Mouse (Mus musculus) stomach, embryonic 14.5 days (tissue): Measurements from ENCODE around the gene Stk11ip. TPM values are rescaled to one million over a fixed set of nuclear protein-coding genes. Genes with fewer than 3 reads are reported as not detected.
A peak's percentile ranks its signal among the peaks of the same experiment; 100 is the strongest.

Experiments used
- ATAC-seq: fragments of 200-750 bp; cut with Nextera tagmentation; 2 replicates; pipeline ENCODE4 v1.8.0; 2017; ENCODE audit warnings: low read depth, moderate TSS enrichment; ENCODE audit not compliant: insufficient number of reproducible peaks, insufficient read depth, low FRiP score
- H3K27ac ChIP-seq: fragments of 300-500 bp; sonication (generic); 2 replicates; pipeline ENCODE4 v1.5.1; 2014; ENCODE audit warnings: mild to moderate bottlenecking, low read length, moderate library complexity, mixed read lengths
- H3K27me3 ChIP-seq: fragments of 300-500 bp; sonication (generic); 2 replicates; pipeline ENCODE4 v1.6.1; 2014; ENCODE audit warnings: low read length, control low read depth, mixed read lengths; ENCODE audit not compliant: control insufficient read depth, insufficient read depth
- H3K36me3 ChIP-seq: fragments of 300-500 bp; sonication (generic); 2 replicates; pipeline ENCODE4 v1.6.1; 2014; ENCODE audit warnings: mild to moderate bottlenecking, control low read depth, low read length, moderate library complexity, mixed read lengths; ENCODE audit not compliant: control insufficient read depth, insufficient read depth
- H3K4me1 ChIP-seq: fragments of 300-500 bp; sonication (generic); 2 replicates; pipeline ENCODE4 v1.6.1; 2014; ENCODE audit warnings: low read length, control low read depth, mixed read lengths; ENCODE audit not compliant: control insufficient read depth, insufficient read depth
- H3K4me2 ChIP-seq: fragments of 300-500 bp; sonication (generic); replicated peaks from 2 replicates; pipeline ENCODE4 v1.6.1; 2014; ENCODE audit warnings: low read depth, low read length, control low read depth
- H3K4me3 ChIP-seq: fragments of 300-500 bp; sonication (generic); 2 replicates; pipeline ENCODE4 v1.5.1; 2014; ENCODE audit warnings: low read depth, low read length, control low read depth
- H3K9ac ChIP-seq: fragments of 300-500 bp; sonication (generic); replicated peaks from 2 replicates; pipeline ENCODE4 v1.6.1; 2014; ENCODE audit warnings: low read depth, mild to moderate bottlenecking, control low read depth, low read length, moderate library complexity, mixed read lengths
- H3K9me3 ChIP-seq: fragments of 300-500 bp; sonication (generic); 2 replicates; pipeline ENCODE4 v1.6.1; 2016; ENCODE audit warnings: low read depth, low read length, control low read depth; ENCODE audit not compliant: control insufficient read depth
- WGBS: fragments of 180-500 bp; shearing (Covaris S2); extraction: QIAGEN DNeasy Blood & Tissue Kit; methylation state at CpG from one replicate; pipeline ENCODE4 v1.1.7; 2014; 5-methylcytosine and 5-hydroxymethylcytosine counted together
- polyA plus RNA-seq: library from polyadenylated mRNA; unstranded; fragments of >200 nt; fragmentation: Nextera tagmentation; extraction: Ambion mirVana; gene quantifications from 2 replicates; pipeline ENCODE4 v1.2.1, GENCODE M21; 2014

Gene Stk11ip
- polyA plus RNA-seq, 1 experiment from 2014 or later, result 19.0 TPM

DNA sequence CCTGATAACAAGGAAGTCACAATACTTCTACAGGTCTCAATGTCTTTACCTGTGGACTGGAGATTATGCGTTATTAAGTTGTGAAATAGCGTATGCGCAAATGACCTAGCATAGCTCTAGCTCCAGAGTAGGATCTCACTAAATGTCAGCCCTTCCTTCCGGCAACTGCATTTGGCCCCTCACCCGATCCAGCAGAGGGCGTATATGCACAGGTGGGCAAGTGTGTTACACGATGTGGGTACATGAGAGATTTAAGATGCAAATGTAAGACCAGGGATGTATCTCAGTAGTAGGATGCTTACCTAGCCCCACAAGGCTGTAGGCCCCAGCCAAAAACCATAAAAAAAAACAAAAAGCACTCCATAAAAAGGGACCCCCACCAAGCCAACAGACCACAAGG is 21.9 kb upstream of the Stk11ip start:
- no peak for ATAC-seq
- Histone ChIP-seq H3K9me3 (no peaks in the 10 kb centered on the region), H3K27ac (no peak overlapping the region), H3K27me3 (no peaks in the 10 kb centered on the region), H3K4me2 (no peak overlapping the region), H3K4me3 (no peak overlapping the region), H3K9ac (no peak overlapping the region), H3K36me3 (peaks cover 73% of the 10 kb centered on the region), H3K4me1 (peaks cover 6% of the 10 kb centered on the region)
- WGBS, result 73% methylated on average over 7 of the region's 7 CpGs

DNA sequence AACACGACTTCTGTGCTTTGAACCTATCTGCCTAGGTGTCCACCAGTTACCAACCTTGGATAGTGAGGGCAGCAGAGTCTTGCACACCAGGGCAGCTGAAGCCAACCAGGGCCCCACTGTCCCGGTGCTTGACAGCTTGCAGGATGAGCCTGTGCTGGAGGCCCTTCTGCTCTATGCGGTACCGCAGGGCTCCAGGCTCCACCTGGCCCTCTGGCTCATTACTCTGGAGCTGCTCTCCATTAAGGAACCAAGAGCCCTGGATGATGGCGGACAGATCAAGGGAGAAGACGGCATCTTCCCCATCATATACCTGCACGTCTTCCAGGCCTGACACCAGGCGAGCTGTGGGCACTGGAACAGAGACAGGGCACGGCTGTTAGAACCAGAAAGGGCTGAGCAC is 19.4 kb upstream of the Stk11ip start:
- no peak for ATAC-seq
- no peak overlapping the region for H3K9ac ChIP-seq
- H3K4me2 ChIP-seq, result no peak overlapping the region
- WGBS, result 97% methylated on average over 9 of the region's 9 CpGs
- H3K36me3 ChIP-seq, result peaks cover 61% of the 10 kb centered on the region
- no peaks in the 10 kb centered on the region for H3K27me3 ChIP-seq
- no peak overlapping the region for H3K4me3 ChIP-seq
- no peaks in the 10 kb centered on the region for H3K9me3 ChIP-seq
- H3K27ac ChIP-seq, result no peak overlapping the region
- H3K4me1 ChIP-seq, result peaks cover 14% of the 10 kb centered on the region

DNA sequence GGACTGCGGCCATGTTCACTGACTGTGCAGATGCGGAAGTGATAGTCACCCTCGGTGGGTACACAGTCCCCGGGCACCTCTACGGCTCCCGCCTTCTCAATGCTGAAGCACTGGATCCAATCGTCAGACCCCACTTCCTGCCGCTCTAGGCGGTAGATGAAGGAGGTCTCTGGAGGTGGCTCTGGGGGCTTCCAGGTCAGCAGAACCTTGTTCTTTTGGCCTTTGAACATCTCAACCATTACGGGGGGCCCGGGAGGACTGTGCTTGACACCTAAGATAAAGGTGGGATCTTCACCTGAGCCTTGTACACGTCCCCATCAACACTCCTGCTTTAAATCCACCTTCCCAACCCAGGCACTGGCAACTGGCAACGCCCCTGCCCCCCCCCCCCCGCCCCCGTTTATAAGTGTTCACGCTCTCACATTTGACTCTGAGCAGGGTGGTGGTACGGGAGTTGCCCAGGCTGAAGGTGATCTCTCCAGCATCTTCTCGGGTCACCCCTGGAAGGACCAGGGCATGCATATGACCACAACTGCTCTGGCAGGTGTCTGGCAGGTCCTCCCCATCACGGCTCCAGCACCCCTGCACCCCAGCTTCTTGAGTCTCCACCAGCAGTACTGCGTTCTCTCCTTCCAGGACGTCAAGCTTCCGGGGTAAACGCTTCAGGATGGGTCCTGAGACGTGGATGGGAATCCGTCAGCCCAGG is 18.2 kb upstream of the Stk11ip start:
- H3K9ac ChIP-seq, result no peak overlapping the region
- no peak overlapping the region for H3K27ac ChIP-seq
- ATAC-seq, result no peak
- H3K9me3 ChIP-seq, result no peaks in the 10 kb centered on the region
- peaks cover 51% of the 10 kb centered on the region for H3K36me3 ChIP-seq
- H3K4me1 ChIP-seq, result peaks cover 17% of the 10 kb centered on the region
- no peak overlapping the region for H3K4me3 ChIP-seq
- WGBS, result 88% methylated on average over 25 of the region's 25 CpGs
- H3K4me2 ChIP-seq, result no peak overlapping the region
- H3K27me3 ChIP-seq, result no peaks in the 10 kb centered on the region

DNA sequence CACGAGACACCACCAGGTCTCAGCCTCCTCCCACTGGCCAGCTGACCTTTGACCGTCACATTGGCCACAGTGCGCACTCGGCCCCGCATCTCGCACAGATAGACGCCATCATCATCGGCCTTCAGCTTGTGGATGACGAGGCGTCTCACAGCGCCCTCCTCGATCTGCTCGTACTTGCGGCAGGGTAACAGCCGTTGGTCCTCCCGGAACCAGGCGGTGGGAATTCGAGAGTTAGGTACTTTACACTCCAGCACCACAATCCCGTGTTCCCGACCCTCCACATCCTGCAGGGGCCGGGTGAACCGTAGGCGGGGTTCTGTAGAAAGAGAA is 17.7 kb upstream of the Stk11ip start:
- peaks cover 17% of the 10 kb centered on the region for H3K4me1 ChIP-seq
- H3K36me3 ChIP-seq, result peaks cover 45% of the 10 kb centered on the region
- peak overlapping the region; percentile 97; the same call in 1 of the 2 replicates for H3K4me2 ChIP-seq
- no peak for ATAC-seq
- WGBS, result 63% methylated on average over 23 of the region's 23 CpGs
- H3K4me3 ChIP-seq, result no peak overlapping the region
- H3K27ac ChIP-seq, result no peak overlapping the region
- H3K27me3 ChIP-seq, result no peaks in the 10 kb centered on the region
- no peak overlapping the region for H3K9ac ChIP-seq
- no peaks in the 10 kb centered on the region for H3K9me3 ChIP-seq

DNA sequence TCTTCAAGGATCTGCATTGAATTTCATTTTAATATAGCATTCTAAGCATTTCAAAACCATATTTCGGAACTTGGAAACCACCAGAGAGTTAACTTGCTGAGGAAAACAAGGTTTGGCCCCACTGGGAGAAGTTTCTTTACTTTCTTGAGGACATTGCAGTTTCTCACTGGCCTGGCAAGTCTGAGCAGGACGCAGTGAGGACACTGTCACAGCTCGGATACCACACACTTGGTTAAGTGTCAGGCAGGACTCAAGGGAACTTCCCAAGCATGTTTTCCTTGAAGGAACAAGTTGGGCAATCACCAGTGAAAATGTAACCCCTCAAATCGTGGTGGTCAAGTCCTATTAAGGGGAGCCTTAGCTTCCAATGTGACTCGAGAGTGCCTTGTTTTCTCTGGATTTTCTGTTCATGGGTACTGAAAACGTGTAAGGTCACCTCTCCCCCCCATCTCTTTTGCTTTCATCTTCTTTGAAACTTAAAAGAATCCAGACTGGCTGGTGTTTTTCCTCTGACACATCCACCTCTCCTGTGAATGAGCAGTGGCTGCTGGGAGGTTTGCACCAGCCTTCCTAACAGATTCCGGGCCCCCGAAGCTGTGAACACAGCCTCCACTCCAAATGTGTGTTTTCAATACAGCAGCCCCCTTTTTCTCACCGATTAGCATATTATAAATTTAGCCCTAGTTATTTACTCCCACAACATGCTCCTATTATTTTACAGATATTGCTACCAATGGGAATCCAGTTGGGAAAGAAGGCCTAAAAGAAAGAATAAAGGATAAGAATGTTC is 16.9 kb upstream of the Stk11ip start:
- peak overlapping the region; percentile 99 for H3K9ac ChIP-seq
- WGBS, result 53% methylated on average over 9 of the region's 9 CpGs

DNA sequence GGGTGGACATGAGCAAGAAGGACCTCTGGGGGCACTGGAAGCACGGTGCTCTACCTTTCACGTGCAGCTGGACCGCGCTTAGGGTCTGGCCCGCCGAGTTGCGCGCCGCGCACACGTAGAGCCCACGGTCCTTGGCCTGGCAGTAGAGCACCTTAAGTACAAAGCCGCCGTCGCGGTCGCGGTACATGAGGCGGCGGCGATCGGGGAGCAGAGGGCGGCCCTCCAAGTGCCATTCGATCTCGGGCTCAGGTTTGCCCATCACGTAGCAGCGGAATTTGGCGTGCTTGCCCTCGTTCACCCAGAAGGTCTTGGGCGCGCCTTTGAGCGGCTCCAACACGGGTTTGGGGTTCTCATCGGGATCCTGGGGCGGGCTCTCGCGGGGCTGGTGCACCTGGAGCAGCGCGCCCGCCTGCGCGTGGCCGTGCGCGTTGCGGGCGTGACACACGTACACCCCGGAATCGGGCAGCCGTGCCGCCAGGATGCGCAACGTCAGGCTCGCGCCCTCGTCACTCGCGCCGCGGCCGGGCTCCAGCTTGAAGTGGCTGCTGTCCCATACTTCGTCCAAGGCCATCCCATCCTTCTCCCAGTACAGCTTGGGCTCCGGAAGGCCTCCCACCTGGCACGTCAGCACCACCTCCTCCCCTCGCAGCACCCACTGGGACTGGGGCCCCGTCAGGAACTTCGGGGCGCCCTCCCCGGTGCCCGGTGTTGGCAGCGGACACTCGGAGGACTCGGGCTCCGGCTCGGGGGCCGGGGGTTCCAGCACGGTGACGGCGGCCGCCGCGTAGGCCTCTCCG is 16.0 kb upstream of the Stk11ip start:
- H3K4me1 ChIP-seq, result peaks cover 18% of the 10 kb centered on the region
- H3K4me2 ChIP-seq, result peak overlapping the region; percentile 97
- H3K4me3 ChIP-seq, result peak overlapping the region; percentile 96
- peak overlapping the region; percentile 99 for H3K9ac ChIP-seq
- H3K9me3 ChIP-seq, result no peaks in the 10 kb centered on the region
- under 1% methylated on average over 84 of the region's 84 CpGs for WGBS
- peak overlapping the region; percentile 99 for H3K27ac ChIP-seq
- no peaks in the 10 kb centered on the region for H3K27me3 ChIP-seq
- H3K36me3 ChIP-seq, result peaks cover 29% of the 10 kb centered on the region
- peak; percentile 43 for ATAC-seq

More for the DNA sequence above, 16.9 kb upstream of the Stk11ip start:
- no peaks in the 10 kb centered on the region for H3K9me3 ChIP-seq
- peak overlapping the region; percentile 96 for H3K4me3 ChIP-seq
- peaks cover 17% of the 10 kb centered on the region for H3K4me1 ChIP-seq
- H3K27me3 ChIP-seq, result no peaks in the 10 kb centered on the region
- no peak for ATAC-seq
- H3K27ac ChIP-seq, result peak overlapping the region; percentile 99; the same call in 1 of the 2 replicates
- H3K36me3 ChIP-seq, result peaks cover 37% of the 10 kb centered on the region
- peak overlapping the region; percentile 97 for H3K4me2 ChIP-seq

DNA sequence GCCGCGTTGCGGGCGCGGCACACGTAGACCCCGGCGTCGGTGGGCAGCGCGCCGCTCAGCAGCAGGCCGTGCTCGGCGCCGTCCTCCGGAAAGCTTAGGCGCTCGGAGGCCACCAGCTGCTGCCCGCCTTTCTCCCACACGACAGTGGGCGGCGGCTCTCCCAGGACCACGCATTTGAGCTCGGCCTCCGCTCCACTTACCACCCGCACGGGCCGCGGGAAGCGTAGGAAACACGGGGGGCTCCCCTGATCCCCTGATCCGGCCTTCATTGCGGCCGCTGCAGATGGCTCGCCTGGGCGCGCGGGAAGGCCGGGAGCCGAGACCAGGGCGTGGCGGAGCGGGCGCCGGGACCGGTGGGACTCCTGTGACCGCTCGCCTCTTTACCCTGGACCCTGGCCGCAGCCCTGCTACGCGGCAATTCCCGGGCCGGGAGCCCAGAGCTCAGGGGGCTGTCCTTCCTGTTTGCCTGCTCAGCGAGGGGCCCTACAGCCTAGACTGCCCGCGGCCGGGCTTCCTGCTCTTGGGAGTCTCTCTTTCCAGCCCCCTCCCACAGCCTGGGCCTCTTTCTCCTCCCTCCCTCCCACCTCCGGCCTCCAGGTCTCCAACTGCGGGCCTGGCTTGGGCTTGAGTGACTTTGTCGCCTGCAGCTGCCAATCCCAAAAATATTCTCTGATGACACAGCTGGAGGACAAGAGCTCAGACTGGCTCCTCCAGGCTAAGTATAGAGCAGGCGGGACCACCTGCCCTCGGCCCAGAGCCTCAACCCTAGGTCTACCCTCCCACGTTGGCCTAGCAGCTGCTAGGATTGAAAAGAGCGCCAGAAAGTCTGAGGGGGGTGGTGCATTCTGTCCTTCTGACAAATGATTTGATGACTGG is 15.1 kb upstream of the Stk11ip start, which contains the start of gene Obsl1:
Gene Obsl1 (minus strand): TSS at position 497 of the 876 bp plus-strand sequence.
- Histone ChIP-seq H3K9ac (peak within 1 kb of the TSS; percentile 99), H3K4me1 (peaks cover 27% of the 10 kb centered on the region), H3K4me2 (peak within 1 kb of the TSS; percentile 97), H3K9me3 (no peaks in the 10 kb centered on the region), H3K27ac (peak within 1 kb of the TSS; percentile 99), H3K36me3 (peaks cover 20% of the 10 kb centered on the region), H3K27me3 (no peaks in the 10 kb centered on the region), H3K4me3 (peak within 1 kb of the TSS; percentile 96)
- under 1% methylated on average over 65 of the region's 65 CpGs for WGBS
- peak; percentile 93 for ATAC-seq
